Mouse (Mus musculus): ENCODE data around the gene Armc5.

GRCm38 (mm10) chr7:128285060-128285459 is 47.9 kb downstream of the Armc5 start:
- TF ChIP-seq POLR2A (IDR thresholded peaks at IDR 0.05; ENCODE audit: insufficient read depth, low read depth, low read length) (no peak), CTCF (IDR thresholded peaks at IDR 0.05; ENCODE audit: insufficient read depth, low read depth, low read length) (no peak)
